Mouse (Mus musculus) heart, embryonic 11.5 days (tissue): ENCODE measurements around the gene Tmub1. TPM values are rescaled to one million over a fixed set of nuclear protein-coding genes. Genes with fewer than 3 reads are reported as not detected.
"Not testable (repeated sequence)": the region's sequence is repeated elsewhere in the genome, so short reads cannot be mapped to it uniquely, and the experiment has no call there.

ENCODE experiments used
- ATAC-seq: fragments of 200-750 bp; cut with Nextera tagmentation; replicated peaks from 2 replicates; pipeline ENCODE4 v1.8.0; 2017; ENCODE audit warnings: moderate library complexity; ENCODE audit not compliant: insufficient number of reproducible peaks, low FRiP score, low TSS enrichment
- H3K27ac ChIP-seq: fragments of 300-500 bp; sonication (generic); 2 replicates; pipeline ENCODE4 v1.5.1; 2014; ENCODE audit warnings: mild to moderate bottlenecking, low read depth, low read length
- H3K27me3 ChIP-seq: fragments of 300-500 bp; sonication (generic); 2 replicates; pipeline ENCODE4 v1.6.1; 2014; ENCODE audit warnings: mild to moderate bottlenecking, low read length, mixed read lengths; ENCODE audit not compliant: control insufficient read depth, insufficient read depth
- H3K36me3 ChIP-seq: fragments of 300-500 bp; sonication (generic); 2 replicates; pipeline ENCODE4 v1.6.1; 2014; ENCODE audit warnings: mild to moderate bottlenecking, low read length, moderate library complexity, mixed read lengths; ENCODE audit not compliant: control insufficient read depth, insufficient read depth
- H3K4me1 ChIP-seq: fragments of 300-500 bp; sonication (generic); 2 replicates; pipeline ENCODE4 v1.6.1; 2014; ENCODE audit warnings: low read length; ENCODE audit not compliant: control insufficient read depth, insufficient read depth
- H3K4me2 ChIP-seq: fragments of 300-500 bp; sonication (generic); 2 replicates; pipeline ENCODE4 v1.6.1; 2014; ENCODE audit warnings: mild to moderate bottlenecking, moderate library complexity
- H3K4me3 ChIP-seq: fragments of 300-500 bp; sonication (generic); 2 replicates; pipeline ENCODE4 v1.5.1; 2014; ENCODE audit warnings: low read depth, low read length
- H3K9ac ChIP-seq: fragments of 300-500 bp; sonication (generic); 2 replicates; pipeline ENCODE4 v1.6.1; 2014; ENCODE audit warnings: mild to moderate bottlenecking, low read depth, low read length, moderate library complexity
- H3K9me3 ChIP-seq: fragments of 300-500 bp; sonication (generic); replicated peaks from 2 replicates; pipeline ENCODE4 v1.6.1; 2016; ENCODE audit warnings: low read length; ENCODE audit not compliant: control insufficient read depth
- WGBS: fragments of 180-500 bp; shearing (Covaris S2); extraction: QIAGEN DNeasy Blood & Tissue Kit; methylation state at CpG from one replicate; pipeline ENCODE4 v1.1.7; 2014; ENCODE audit not compliant: insufficient replicate concordance; 5-methylcytosine and 5-hydroxymethylcytosine counted together
- polyA plus RNA-seq: library from polyadenylated mRNA; unstranded; fragments of >200 nt; fragmentation: Nextera tagmentation; extraction: Ambion mirVana; gene quantifications from 2 replicates; pipeline ENCODE4 v1.2.1, GENCODE M21; 2014

Tmub1 gene
- polyA plus RNA-seq, 1 experiment from 2014 or later = 21.5 TPM

DNA sequence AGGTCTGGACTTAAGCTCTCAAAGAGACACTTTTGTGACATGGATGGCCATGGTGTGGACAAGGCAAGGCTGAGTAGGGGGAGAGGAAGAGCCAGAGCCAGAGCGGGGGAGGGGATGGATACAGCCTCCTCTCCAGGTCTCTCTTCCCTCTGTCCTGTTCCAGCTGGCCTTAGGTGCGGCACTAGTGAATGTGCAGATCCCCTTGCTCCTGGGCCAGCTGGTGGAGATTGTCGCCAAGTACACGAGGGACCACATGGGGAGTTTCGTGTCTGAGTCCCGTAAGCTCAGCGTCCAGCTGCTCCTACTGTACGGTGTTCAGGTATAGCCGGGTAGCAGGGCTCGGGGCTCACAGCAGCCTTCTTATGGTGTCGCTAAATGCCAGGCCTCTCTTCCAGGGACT, 47.3 kb downstream of the Tmub1 start:
- Histone ChIP-seq H3K9ac (no peak overlapping the region), H3K27me3 (no peaks in the 10 kb centered on the region), H3K4me3 (no peak overlapping the region), H3K4me2 (no peak overlapping the region), H3K9me3 (no peaks in the 10 kb centered on the region), H3K4me1 (no peaks in the 10 kb centered on the region), H3K27ac (no peak overlapping the region), H3K36me3 (no peaks in the 10 kb centered on the region; the same call in 1 of the 2 replicates)
- WGBS = 87% methylated on average over 11 of the region's 11 CpGs
- no peak for ATAC-seq

DNA sequence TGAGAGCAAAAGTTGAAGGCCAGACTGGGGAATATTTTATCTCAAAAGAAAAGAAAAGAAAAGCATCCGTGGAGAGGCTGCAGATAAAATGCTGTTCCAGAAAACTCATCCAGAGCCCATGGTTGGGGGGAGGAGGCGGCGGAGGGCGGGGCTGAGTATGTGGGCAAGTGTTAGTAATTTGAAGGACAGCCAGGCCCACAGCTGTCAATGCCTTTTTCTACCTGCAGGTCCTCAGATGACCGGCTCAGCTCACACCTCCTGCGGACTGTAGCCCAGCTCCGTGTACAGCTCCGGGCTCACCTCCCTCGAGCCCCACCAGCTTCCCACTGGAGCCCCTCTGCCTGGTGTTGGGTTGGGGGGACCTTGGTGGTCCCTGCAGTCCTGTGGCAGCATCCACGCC, 48.0 kb downstream of the Tmub1 start:
- no peak for ATAC-seq
- no peak overlapping the region for H3K27ac ChIP-seq
- no peaks in the 10 kb centered on the region; the same call in 1 of the 2 replicates for H3K36me3 ChIP-seq
- H3K9ac ChIP-seq = no peak overlapping the region
- H3K9me3 ChIP-seq = no peaks in the 10 kb centered on the region
- H3K4me3 ChIP-seq = no peak overlapping the region
- no peaks in the 10 kb centered on the region for H3K4me1 ChIP-seq
- H3K27me3 ChIP-seq = no peaks in the 10 kb centered on the region
- no peak overlapping the region for H3K4me2 ChIP-seq
- 76% methylated on average over 10 of the region's 10 CpGs for WGBS

DNA sequence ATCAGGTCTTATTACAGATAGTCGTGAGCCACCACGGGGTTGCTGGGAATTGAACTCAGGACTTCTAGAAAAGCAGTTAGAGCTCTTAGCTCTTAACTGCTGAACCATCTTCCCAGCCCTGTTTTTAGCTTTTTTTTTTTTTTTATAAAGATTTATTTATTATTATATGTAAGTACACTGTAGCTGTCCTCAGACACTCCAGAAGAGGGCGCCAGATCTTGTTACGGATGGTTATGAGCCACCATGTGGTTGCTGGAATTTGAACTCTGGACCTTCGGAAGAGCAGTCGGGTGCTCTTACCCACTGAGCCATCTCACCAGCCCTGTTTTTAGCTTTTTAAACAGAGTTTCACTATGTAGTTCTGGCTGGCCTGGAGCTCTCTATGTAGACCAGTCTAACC, 51.4 kb downstream of the Tmub1 start:
- 90% methylated on average over 6 of the region's 6 CpGs for WGBS
- not testable (repeated sequence) for H3K9ac ChIP-seq, ATAC-seq, H3K4me1 ChIP-seq, H3K4me3 ChIP-seq, H3K9me3 ChIP-seq, H3K27ac ChIP-seq, H3K4me2 ChIP-seq, H3K36me3 ChIP-seq, H3K27me3 ChIP-seq

Other genes starting within 250 kb of the Tmub1 start
- 19.4 and 20.8 TPM in 2 replicates for gene Kcnh2, start 96.2 kb downstream of the Tmub1 start, polyA plus RNA-seq
- gene Nos3, start 83.0 kb downstream of the Tmub1 start, polyA plus RNA-seq = 21.5 and 30.4 TPM in 2 replicates
- 0.49 and 1.5 TPM in 2 replicates for gene Atg9b, start 55.7 kb downstream of the Tmub1 start, polyA plus RNA-seq
- gene Abcb8, start 54.2 kb downstream of the Tmub1 start, polyA plus RNA-seq = 44.6 and 53.1 TPM in 2 replicates
- 0.20 TPM in 1 of 2 replicates, not detected in the other for gene Asic3, start 34.5 kb downstream of the Tmub1 start, polyA plus RNA-seq
- 34.0 and 36.2 TPM in 2 replicates for gene Cdk5, start 24.3 kb downstream of the Tmub1 start, polyA plus RNA-seq
- 17.7 and 17.9 TPM in 2 replicates for gene Slc4a2, start 24.0 kb downstream of the Tmub1 start, polyA plus RNA-seq
- gene Fastk, start 2.6 kb downstream of the Tmub1 start, polyA plus RNA-seq = 158 and 165 TPM in 2 replicates
- gene Agap3, start 4.3 kb upstream of the Tmub1 start, polyA plus RNA-seq = 24.6 and 28.8 TPM in 2 replicates
- 0.04 TPM in 1 of 2 replicates, not detected in the other for gene Gbx1, start 79.3 kb upstream of the Tmub1 start, polyA plus RNA-seq
- 3.2 and 3.4 TPM in 2 replicates for gene Asb10, start 93.1 kb upstream of the Tmub1 start, polyA plus RNA-seq
- not detected in 2 replicates for gene 4931409K22Rik, start 109.0 kb upstream of the Tmub1 start, polyA plus RNA-seq
- 75.6 and 78.6 TPM in 2 replicates for gene Abcf2, start 129.6 kb upstream of the Tmub1 start, polyA plus RNA-seq
- 8.1 and 9.8 TPM in 2 replicates for gene Chpf2, start 138.9 kb upstream of the Tmub1 start, polyA plus RNA-seq
- 73.2 and 76.1 TPM in 2 replicates for gene Smarcd3, start 176.6 kb upstream of the Tmub1 start, polyA plus RNA-seq
- 28.2 and 30.7 TPM in 2 replicates for gene Nub1, start 237.7 kb upstream of the Tmub1 start, polyA plus RNA-seq